Mouse (Mus musculus) intestine, embryonic 14.5 days (tissue): ENCODE measurements around the gene Rab33b. TPM values are rescaled to one million over a fixed set of nuclear protein-coding genes. Genes with fewer than 3 reads are reported as not detected.
A peak's percentile ranks its signal among the peaks of the same experiment; 100 is the strongest.

Experiments
- ATAC-seq: fragments of 200-750 bp; cut with Nextera tagmentation; replicated peaks from 2 replicates; pipeline ENCODE4 v1.8.0; 2017; ENCODE audit warnings: low read depth, moderate number of reproducible peaks, moderate TSS enrichment, moderate library complexity; ENCODE audit not compliant: low FRiP score, low TSS enrichment
- DNase-seq: peaks from one replicate; pipeline ENCODE4 v3.0.0-alpha.2; 2018; ENCODE audit warnings: low spot score
- H3K27ac ChIP-seq: fragments of 300-500 bp; sonication (generic); 2 replicates; pipeline ENCODE4 v1.5.1; 2014; ENCODE audit warnings: low read depth, mild to moderate bottlenecking, control low read depth
- H3K27me3 ChIP-seq: fragments of 300-500 bp; sonication (generic); replicated peaks from 2 replicates; pipeline ENCODE4 v1.6.1; 2014; ENCODE audit warnings: low read length, control low read depth; ENCODE audit not compliant: control insufficient read depth, insufficient read depth
- H3K36me3 ChIP-seq: fragments of 300-500 bp; sonication (generic); 2 replicates; pipeline ENCODE4 v1.6.1; 2014; ENCODE audit warnings: low read length, control low read depth; ENCODE audit not compliant: control insufficient read depth, insufficient read depth
- H3K4me1 ChIP-seq: fragments of 300-500 bp; sonication (generic); replicated peaks from 2 replicates; pipeline ENCODE4 v1.6.1; 2014; ENCODE audit warnings: low read length, control low read depth, mixed read lengths; ENCODE audit not compliant: control insufficient read depth, insufficient read depth
- H3K4me2 ChIP-seq: fragments of 300-500 bp; sonication (generic); 2 replicates; pipeline ENCODE4 v1.6.1; 2014; ENCODE audit warnings: low read length
- H3K4me3 ChIP-seq: fragments of 300-500 bp; sonication (generic); 2 replicates; pipeline ENCODE4 v1.5.1; 2014; ENCODE audit warnings: low read depth, low read length, control low read depth, mixed read lengths
- H3K9ac ChIP-seq: fragments of 300-500 bp; sonication (generic); 2 replicates; pipeline ENCODE4 v1.6.1; 2014; ENCODE audit warnings: mild to moderate bottlenecking, low read length
- H3K9me3 ChIP-seq: fragments of 300-500 bp; sonication (generic); 2 replicates; pipeline ENCODE4 v1.6.1; 2016; ENCODE audit warnings: low read length, control low read depth; ENCODE audit not compliant: control insufficient read depth
- WGBS: fragments of 180-500 bp; shearing (Covaris S2); extraction: QIAGEN DNeasy Blood & Tissue Kit; methylation state at CpG from one replicate; pipeline ENCODE4 v1.1.7; 2014; 5-methylcytosine and 5-hydroxymethylcytosine counted together
- polyA plus RNA-seq: library from polyadenylated mRNA; unstranded; fragments of >200 nt; fragmentation: Nextera tagmentation; extraction: Ambion mirVana; gene quantifications from 2 replicates; pipeline ENCODE4 v1.2.1, GENCODE M21; 2014

The Rab33b gene
- polyA plus RNA-seq, 1 experiment from 2014 or later, result 20.0 TPM

DNA sequence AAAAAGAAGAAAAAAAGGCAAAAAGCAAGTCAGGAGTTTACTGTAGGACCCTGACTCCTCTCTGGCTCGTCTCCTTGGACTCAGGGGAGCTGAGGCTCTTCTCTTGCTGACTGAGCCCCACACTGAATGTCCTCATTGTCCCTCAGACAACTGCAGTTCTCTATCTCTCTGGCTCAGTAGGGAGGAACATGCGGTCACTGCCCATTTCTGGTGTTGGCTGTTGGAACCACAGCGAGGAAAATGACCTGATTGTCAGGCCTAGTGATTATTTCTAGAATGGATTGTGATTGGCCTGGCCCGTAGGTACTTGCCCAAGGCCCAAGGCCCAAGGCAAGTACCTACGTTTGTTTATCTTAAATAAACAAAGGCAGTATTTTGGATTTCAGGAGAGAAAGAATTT, 14.9 kb downstream of the Rab33b start:
- DNase-seq, result no peak
- Histone ChIP-seq H3K36me3 (peaks cover 6% of the 10 kb centered on the region), H3K4me2 (no peak overlapping the region), H3K9ac (no peak overlapping the region), H3K27ac (no peak overlapping the region), H3K4me3 (no peak overlapping the region), H3K4me1 (no peaks in the 10 kb centered on the region), H3K27me3 (no peaks in the 10 kb centered on the region), H3K9me3 (no peaks in the 10 kb centered on the region)
- no peak for ATAC-seq
- 63% methylated on average over 5 of the region's 5 CpGs for WGBS

DNA sequence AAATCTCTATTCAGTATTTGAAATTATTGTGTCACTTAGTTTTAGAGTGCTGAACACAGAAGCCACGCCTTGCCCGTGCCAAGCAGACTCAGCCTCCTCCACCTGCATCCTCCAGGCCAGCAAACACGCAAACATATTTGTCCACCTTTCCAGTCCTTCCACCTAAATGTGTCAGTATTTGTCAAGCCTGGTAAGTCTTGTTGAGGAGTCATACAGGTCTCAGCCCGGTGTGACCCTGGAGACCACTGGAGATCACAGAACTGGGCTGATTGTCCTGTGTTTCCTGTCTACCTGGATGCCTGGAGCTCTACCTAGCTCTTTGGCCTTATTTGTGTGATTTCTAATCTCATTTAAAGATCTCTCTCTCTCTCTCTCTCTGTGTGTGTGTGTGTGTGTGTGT, 16.2 kb downstream of the Rab33b start:
- ATAC-seq, result no peak
- Histone ChIP-seq H3K9me3 (no peaks in the 10 kb centered on the region), H3K9ac (no peak overlapping the region), H3K4me1 (no peaks in the 10 kb centered on the region), H3K27ac (no peak overlapping the region), H3K36me3 (no peaks in the 10 kb centered on the region), H3K27me3 (no peaks in the 10 kb centered on the region), H3K4me2 (no peak overlapping the region), H3K4me3 (no peak overlapping the region)
- no peak for DNase-seq
- WGBS, result 85% methylated on average over 4 of the region's 4 CpGs

GRCm38 (mm10) chr3:51504385-51504952, 20.7 kb downstream of the Rab33b start:
- 77% methylated on average over 11 of the region's 11 CpGs for WGBS
- H3K4me2 ChIP-seq, result no peak overlapping the region
- H3K4me3 ChIP-seq, result no peak overlapping the region
- no peaks in the 10 kb centered on the region for H3K27me3 ChIP-seq
- H3K4me1 ChIP-seq, result no peaks in the 10 kb centered on the region
- no peak overlapping the region for H3K9ac ChIP-seq
- no peaks in the 10 kb centered on the region for H3K9me3 ChIP-seq
- DNase-seq (no peak), ATAC-seq (no peak)
- no peak overlapping the region for H3K27ac ChIP-seq
- H3K36me3 ChIP-seq, result no peaks in the 10 kb centered on the region

- no peak overlapping the region for H3K27ac ChIP-seq
- no peak overlapping the region for H3K9ac ChIP-seq
- no peaks in the 10 kb centered on the region for H3K9me3 ChIP-seq
- no peak overlapping the region for H3K4me2 ChIP-seq
- DNase-seq (no peak), ATAC-seq (no peak)
- H3K4me1 ChIP-seq, result no peaks in the 10 kb centered on the region
- H3K36me3 ChIP-seq, result no peaks in the 10 kb centered on the region
- H3K27me3 ChIP-seq, result no peaks in the 10 kb centered on the region
- H3K4me3 ChIP-seq, result no peak overlapping the region
- 71% methylated on average over 19 of the region's 19 CpGs for WGBS
Observed at GRCm38 (mm10) chr3:51505465-51505864, 21.7 kb downstream of the Rab33b start.

GRCm38 (mm10) chr3:51510903-51511302, 27.2 kb downstream of the Rab33b start:
- no peak overlapping the region for H3K4me3 ChIP-seq
- peak; percentile 40; the same call in 1 of the 2 replicates for ATAC-seq

DNA sequence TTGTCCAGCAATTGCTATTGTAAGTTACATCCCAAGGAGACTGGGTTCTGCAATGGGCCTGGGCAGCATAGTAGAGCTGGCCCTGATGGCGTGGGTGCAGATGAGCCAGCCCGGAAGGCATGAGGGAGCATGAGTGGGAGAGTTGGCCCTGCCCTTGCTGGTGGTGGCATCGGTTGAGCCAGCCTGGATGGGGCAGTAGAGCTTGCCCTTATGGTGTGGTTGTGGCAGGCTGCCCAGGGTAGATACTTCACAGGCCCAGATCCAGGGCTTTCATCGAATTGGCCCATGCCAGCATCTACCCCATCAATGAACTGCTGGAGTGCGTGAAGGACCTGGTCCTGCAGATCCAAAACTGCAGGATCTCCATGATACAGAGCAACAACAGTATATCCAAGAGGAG, 28.3 kb downstream of the Rab33b start:
- DNase-seq (no peak), ATAC-seq (no peak)
- Histone ChIP-seq H3K9me3 (no peaks in the 10 kb centered on the region), H3K36me3 (no peaks in the 10 kb centered on the region), H3K27ac (no peak overlapping the region), H3K27me3 (no peaks in the 10 kb centered on the region), H3K4me2 (no peak overlapping the region), H3K9ac (no peak overlapping the region), H3K4me3 (no peak overlapping the region), H3K4me1 (no peaks in the 10 kb centered on the region)
- WGBS, result over 99% methylated on average over 5 of the region's 5 CpGs

More at GRCm38 (mm10) chr3:51510903-51511302, 27.2 kb downstream of the Rab33b start:
- WGBS, result 28% methylated on average over 8 of the region's 8 CpGs
- no peaks in the 10 kb centered on the region for H3K9me3 ChIP-seq
- H3K27me3 ChIP-seq, result no peaks in the 10 kb centered on the region
- DNase-seq, result peak; percentile 87
- H3K4me1 ChIP-seq, result no peaks in the 10 kb centered on the region
- H3K36me3 ChIP-seq, result no peaks in the 10 kb centered on the region
- H3K4me2 ChIP-seq, result peak overlapping the region; percentile 23; the same call in 1 of the 2 replicates
- no peak overlapping the region for H3K27ac ChIP-seq
- H3K9ac ChIP-seq, result no peak overlapping the region

- H3K4me3 ChIP-seq, result no peak overlapping the region
- peaks cover 33% of the 10 kb centered on the region for H3K36me3 ChIP-seq
- WGBS, result 58% methylated on average over 4 of the region's 4 CpGs
- H3K4me1 ChIP-seq, result peaks cover 4% of the 10 kb centered on the region; the same call in 1 of the 2 replicates
- H3K9me3 ChIP-seq, result no peaks in the 10 kb centered on the region
- no peak overlapping the region for H3K27ac ChIP-seq
- H3K27me3 ChIP-seq, result no peaks in the 10 kb centered on the region
- no peak for DNase-seq
- peak; percentile 75; the same call in 1 of the 2 replicates for ATAC-seq
- no peak overlapping the region for H3K4me2 ChIP-seq
- H3K9ac ChIP-seq, result no peak overlapping the region
Observed at GRCm38 (mm10) chr3:51517467-51517866, 33.7 kb downstream of the Rab33b start.

GRCm38 (mm10) chr3:51517878-51518762, 34.4 kb downstream of the Rab33b start:
- H3K4me3 ChIP-seq, result no peak overlapping the region
- no peak overlapping the region for H3K9ac ChIP-seq
- 71% methylated on average over 12 of the region's 12 CpGs for WGBS
- no peak overlapping the region for H3K4me2 ChIP-seq
- peaks cover 4% of the 10 kb centered on the region; the same call in 1 of the 2 replicates for H3K4me1 ChIP-seq
- H3K36me3 ChIP-seq, result peaks cover 39% of the 10 kb centered on the region
- no peaks in the 10 kb centered on the region for H3K9me3 ChIP-seq
- H3K27ac ChIP-seq, result peak overlapping the region; percentile 14; the same call in 1 of the 2 replicates
- ATAC-seq (peak; percentile 57; the same call in 1 of the 2 replicates), DNase-seq (no peak)
- H3K27me3 ChIP-seq, result no peaks in the 10 kb centered on the region
